Mouse (Mus musculus) lung, postnatal 0 days (tissue): ENCODE measurements around the gene Svep1.

Source experiments
- CTCF ChIP-seq: IDR thresholded peaks from 2 replicates; pipeline ENCODE4 v1.5.1; 2016; ENCODE audit warnings: antibody characterized with exemption, mild to moderate bottlenecking
- EP300 ChIP-seq: IDR thresholded peaks from 2 replicates; pipeline ENCODE4 v1.6.1; 2016; ENCODE audit warnings: antibody characterized with exemption, mild to moderate bottlenecking, control low read depth

GRCm38 (mm10) chr4:58055653-58056052 is 151.0 kb downstream of the Svep1 start:
- TF ChIP-seq EP300 (no peak), CTCF (no peak)
